Mouse (Mus musculus) spleen, postnatal 10 days (tissue): ENCODE measurements around the gene Zfyve27.

Source experiments
- DNase-seq, 2 experiments: peaks; one replicate each; pipeline ENCODE4 v3.0.0; 2021 to 2022; ENCODE audit warnings: low spot score in 2 of 2

Zfyve27 gene

GRCm38 (mm10) chr19:42177461-42177860 is 13.7 kb downstream of the Zfyve27 start:
- no peak for DNase-seq

- DNase-seq = no peak
Observed at GRCm38 (mm10) chr19:42179356-42179755, 15.6 kb downstream of the Zfyve27 start.

GRCm38 (mm10) chr19:42182673-42183072 is 18.9 kb downstream of the Zfyve27 start:
- peak in 1 of 2 experiments; percentile 38 for DNase-seq

- DNase-seq = no peak
Observed at GRCm38 (mm10) chr19:42189735-42190134, 26.0 kb downstream of the Zfyve27 start.

- peak; percentile 49 to 75 for DNase-seq
Observed at GRCm38 (mm10) chr19:42190494-42190893, 26.7 kb downstream of the Zfyve27 start.

GRCm38 (mm10) chr19:42193311-42193710 is 29.6 kb downstream of the Zfyve27 start:
- no peak for DNase-seq

- no peak for DNase-seq
Observed at GRCm38 (mm10) chr19:42196378-42196777, 32.6 kb downstream of the Zfyve27 start.

- DNase-seq = no peak
Observed at GRCm38 (mm10) chr19:42197066-42197465, 33.3 kb downstream of the Zfyve27 start.

- no peak for DNase-seq
Observed at GRCm38 (mm10) chr19:42198026-42198425, 34.3 kb downstream of the Zfyve27 start.

- no peak for DNase-seq
Observed at GRCm38 (mm10) chr19:42201696-42202381, 38.1 kb downstream of the Zfyve27 start, which contains the start of gene Sfrp5. Gene Sfrp5 (minus strand): TSS chr19:42202252.

- no peak for DNase-seq
Observed at GRCm38 (mm10) chr19:42202467-42202866, 38.7 kb downstream of the Zfyve27 start.

- no peak for DNase-seq
Observed at GRCm38 (mm10) chr19:42204306-42204705, 40.6 kb downstream of the Zfyve27 start.

- DNase-seq = no peak
Observed at GRCm38 (mm10) chr19:42205201-42205600, 41.5 kb downstream of the Zfyve27 start.

GRCm38 (mm10) chr19:42209485-42209884 is 45.7 kb downstream of the Zfyve27 start:
- DNase-seq = no peak

GRCm38 (mm10) chr19:42209976-42210375 is 46.2 kb downstream of the Zfyve27 start:
- no peak for DNase-seq

GRCm38 (mm10) chr19:42211936-42212335 is 48.2 kb downstream of the Zfyve27 start:
- DNase-seq = no peak

- no peak for DNase-seq
Observed at GRCm38 (mm10) chr19:42214601-42215000, 50.9 kb downstream of the Zfyve27 start.

- no peak for DNase-seq
Observed at GRCm38 (mm10) chr19:42216699-42217373, 53.1 kb downstream of the Zfyve27 start.

GRCm38 (mm10) chr19:42217374-42217763 is 53.6 kb downstream of the Zfyve27 start:
- peak in 1 of 2 experiments; percentile 28 for DNase-seq

- no peak for DNase-seq
Observed at GRCm38 (mm10) chr19:42226451-42226850, 62.7 kb downstream of the Zfyve27 start.

GRCm38 (mm10) chr19:42229499-42230287 is 65.9 kb downstream of the Zfyve27 start:
- DNase-seq = no peak

GRCm38 (mm10) chr19:42230288-42230568 is 66.5 kb downstream of the Zfyve27 start:
- DNase-seq = no peak

GRCm38 (mm10) chr19:42230986-42231385 is 67.2 kb downstream of the Zfyve27 start:
- DNase-seq = no peak
